Mouse (Mus musculus): ENCODE results near the gene Tomm6. TPM values are rescaled to one million over a fixed set of nuclear protein-coding genes. Genes with fewer than 3 reads are reported as not detected.

Tomm6 gene
- polyA plus RNA-seq, 1 experiment: 232 TPM

DNA sequence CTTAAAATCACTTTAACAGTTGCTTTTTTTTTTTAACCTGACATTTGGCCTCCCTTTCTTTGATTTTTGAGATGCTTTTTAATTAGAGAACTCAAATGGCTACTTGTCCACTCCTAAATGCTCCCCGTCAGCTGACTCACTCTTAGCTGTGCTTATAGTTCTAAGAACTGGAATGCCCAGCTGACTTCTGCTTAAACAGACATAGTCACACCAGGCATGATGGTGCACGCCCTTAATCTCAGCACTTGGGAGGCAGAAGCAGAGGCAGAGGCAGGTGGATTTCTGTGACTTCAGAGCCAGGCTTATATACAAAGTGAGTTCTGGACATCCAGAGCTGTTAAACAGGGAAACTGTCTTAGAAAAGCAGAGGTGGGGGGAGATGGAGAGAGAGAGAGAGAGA lies 36.2 kb downstream of the Tomm6 start:
- H3K4me2 ChIP-seq (ENCODE audit: low read depth): no peak overlapping the region
- H3K36me3 ChIP-seq (ENCODE audit: control insufficient read depth, insufficient read depth): no peaks in the 10 kb centered on the region
- H3K27me3 ChIP-seq (ENCODE audit: control insufficient read depth, insufficient read depth, insufficient read length): no peaks in the 10 kb centered on the region
- TF ChIP-seq MYOD1 (IDR thresholded peaks at IDR 0.05; ENCODE audit: control insufficient read depth in 1 of 3, insufficient read length in 2 of 3, low read depth in 2 of 3): no peak
- no peak for TF ChIP-seq USF1 (IDR thresholded peaks at IDR 0.05; ENCODE audit: low read depth)
- TF ChIP-seq POLR2AphosphoS2 (IDR thresholded peaks at IDR 0.05; ENCODE audit: insufficient read length, low read depth): no peak
- no peak for TF ChIP-seq MAX (IDR thresholded peaks at IDR 0.05; ENCODE audit: low read depth)
- TF ChIP-seq SRF (IDR thresholded peaks at IDR 0.05; ENCODE audit: control insufficient read depth, insufficient read length, low read depth): no peak
- TF ChIP-seq TCF3 (IDR thresholded peaks at IDR 0.05; ENCODE audit: insufficient read length, low read depth): no peak
- no peak for TF ChIP-seq REST (IDR thresholded peaks at IDR 0.05; ENCODE audit: insufficient read depth, insufficient read length)
- TF ChIP-seq CEBPB (IDR thresholded peaks at IDR 0.05; ENCODE audit: insufficient read depth, poor library complexity, severe bottlenecking): no peak
- TF ChIP-seq MYOG (IDR thresholded peaks at IDR 0.05; ENCODE audit: control insufficient read depth in 1 of 3, insufficient read depth in 1 of 3, insufficient read length in 2 of 3, low read depth in 2 of 3): no peak
- no peak for TF ChIP-seq POLR2A (IDR thresholded peaks at IDR 0.05; ENCODE audit: insufficient read length, low read depth)
- TF ChIP-seq TCF12 (IDR thresholded peaks at IDR 0.05; ENCODE audit: insufficient read depth, poor library complexity, severe bottlenecking): no peak
- no peak for TF ChIP-seq E2F4 (IDR thresholded peaks at IDR 0.05; ENCODE audit: insufficient read depth)
- H3K79me2 ChIP-seq (ENCODE audit: control insufficient read depth, insufficient read depth): no peaks in the 10 kb centered on the region
- H3ac ChIP-seq (ENCODE audit: control insufficient read depth, insufficient read length): no peak overlapping the region
- no peak overlapping the region for H3K4me3 ChIP-seq

DNA sequence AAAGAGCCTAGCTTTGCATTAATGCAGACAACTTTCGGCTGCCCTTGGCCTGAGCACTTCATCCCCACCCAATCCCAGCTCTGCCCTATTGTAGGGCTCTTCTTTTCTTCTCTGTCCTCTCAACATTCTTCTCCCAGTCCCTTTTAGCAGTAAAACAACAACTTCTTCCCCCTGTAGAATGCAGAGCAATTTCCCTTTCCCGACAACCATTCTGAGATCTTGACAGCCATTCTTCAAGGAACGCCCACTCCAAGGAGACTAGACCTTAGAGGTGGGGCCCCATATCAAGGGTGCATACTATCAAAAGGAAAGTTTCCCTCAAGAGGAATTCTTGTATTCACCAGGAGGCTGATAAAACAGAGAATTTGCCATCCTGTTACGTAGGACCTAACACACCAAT lies 39.2 kb downstream of the Tomm6 start:
- no peaks in the 10 kb centered on the region for H3K79me2 ChIP-seq (ENCODE audit: control insufficient read depth, insufficient read depth)
- TF ChIP-seq TCF3 (IDR thresholded peaks at IDR 0.05; ENCODE audit: insufficient read length, low read depth) (no peak), POLR2AphosphoS2 (IDR thresholded peaks at IDR 0.05; ENCODE audit: insufficient read length, low read depth) (no peak), MYOD1 (IDR thresholded peaks at IDR 0.05; ENCODE audit: control insufficient read depth in 1 of 3, insufficient read length in 2 of 3, low read depth in 2 of 3) (no peak), E2F4 (IDR thresholded peaks at IDR 0.05; ENCODE audit: insufficient read depth) (no peak), CEBPB (IDR thresholded peaks at IDR 0.05; ENCODE audit: insufficient read depth, poor library complexity, severe bottlenecking) (no peak), TCF12 (IDR thresholded peaks at IDR 0.05; ENCODE audit: insufficient read depth, poor library complexity, severe bottlenecking) (no peak), SRF (IDR thresholded peaks at IDR 0.05; ENCODE audit: control insufficient read depth, insufficient read length, low read depth) (no peak), POLR2A (IDR thresholded peaks at IDR 0.05; ENCODE audit: insufficient read length, low read depth) (no peak), REST (IDR thresholded peaks at IDR 0.05; ENCODE audit: insufficient read depth, insufficient read length) (no peak), USF1 (IDR thresholded peaks at IDR 0.05; ENCODE audit: low read depth) (no peak), MAX (IDR thresholded peaks at IDR 0.05; ENCODE audit: low read depth) (no peak), MYOG (IDR thresholded peaks at IDR 0.05; ENCODE audit: control insufficient read depth in 1 of 3, insufficient read depth in 1 of 3, insufficient read length in 2 of 3, low read depth in 2 of 3) (no peak)
- no peak overlapping the region for H3K4me3 ChIP-seq
- H3K27me3 ChIP-seq (ENCODE audit: control insufficient read depth, insufficient read depth, insufficient read length): no peaks in the 10 kb centered on the region
- no peak overlapping the region for H3K4me2 ChIP-seq (ENCODE audit: low read depth)
- no peaks in the 10 kb centered on the region for H3K36me3 ChIP-seq (ENCODE audit: control insufficient read depth, insufficient read depth)
- H3ac ChIP-seq (ENCODE audit: control insufficient read depth, insufficient read length): no peak overlapping the region

DNA sequence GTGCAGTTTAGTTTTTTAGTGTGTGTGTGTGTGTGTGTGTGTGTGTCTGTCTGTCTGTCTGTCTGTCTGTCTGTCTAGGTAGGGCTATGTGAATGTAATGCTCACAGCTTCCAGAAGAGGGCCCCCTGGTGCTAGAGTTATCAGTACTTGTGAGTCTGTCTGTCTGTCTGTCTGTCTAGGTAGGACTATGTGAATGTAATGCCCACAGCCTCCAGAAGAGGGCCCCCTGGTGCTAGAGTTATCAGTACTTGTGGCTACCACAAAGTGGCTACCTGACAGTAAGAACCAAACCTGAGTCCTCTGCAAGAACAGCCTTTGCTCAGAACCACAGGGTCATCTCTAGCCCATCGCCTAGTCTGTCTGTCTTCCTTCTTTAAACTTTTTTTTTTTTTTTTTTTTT lies 41.5 kb downstream of the Tomm6 start:
- H3K4me2 ChIP-seq (ENCODE audit: low read depth): no peak overlapping the region
- H3K36me3 ChIP-seq (ENCODE audit: control insufficient read depth, insufficient read depth): no peaks in the 10 kb centered on the region

GRCm38 (mm10) chr17:47642992-47643391 lies 45.2 kb downstream of the Tomm6 start:
- no peak for TF ChIP-seq CEBPB (IDR thresholded peaks at IDR 0.05; ENCODE audit: insufficient read depth, poor library complexity, severe bottlenecking)
- no peak for TF ChIP-seq POLR2A (IDR thresholded peaks at IDR 0.05; ENCODE audit: insufficient read length, low read depth)
- no peak for TF ChIP-seq USF1 (IDR thresholded peaks at IDR 0.05; ENCODE audit: low read depth)
- TF ChIP-seq POLR2AphosphoS2 (IDR thresholded peaks at IDR 0.05; ENCODE audit: insufficient read length, low read depth): no peak
- TF ChIP-seq SRF (IDR thresholded peaks at IDR 0.05; ENCODE audit: control insufficient read depth, insufficient read length, low read depth): no peak
- no peak for TF ChIP-seq MYOG (IDR thresholded peaks at IDR 0.05; ENCODE audit: control insufficient read depth in 1 of 3, insufficient read depth in 1 of 3, insufficient read length in 2 of 3, low read depth in 2 of 3)
- TF ChIP-seq TCF12 (IDR thresholded peaks at IDR 0.05; ENCODE audit: insufficient read depth, poor library complexity, severe bottlenecking): no peak
- TF ChIP-seq MYOD1 (IDR thresholded peaks at IDR 0.05; ENCODE audit: control insufficient read depth in 1 of 3, insufficient read length in 2 of 3, low read depth in 2 of 3): no peak
- TF ChIP-seq REST (IDR thresholded peaks at IDR 0.05; ENCODE audit: insufficient read depth, insufficient read length): no peak
- no peak for TF ChIP-seq TCF3 (IDR thresholded peaks at IDR 0.05; ENCODE audit: insufficient read length, low read depth)
- no peak for TF ChIP-seq E2F4 (IDR thresholded peaks at IDR 0.05; ENCODE audit: insufficient read depth)
- no peak for TF ChIP-seq MAX (IDR thresholded peaks at IDR 0.05; ENCODE audit: low read depth)
- Histone ChIP-seq H3ac (ENCODE audit: control insufficient read depth, insufficient read length) (no peak overlapping the region), H3K4me2 (ENCODE audit: low read depth) (no peak overlapping the region)

More for the DNA sequence above, 41.5 kb downstream of the Tomm6 start:
- Histone ChIP-seq H3K4me3 (no peak overlapping the region), H3ac (ENCODE audit: control insufficient read depth, insufficient read length) (no peak overlapping the region), H3K27me3 (ENCODE audit: control insufficient read depth, insufficient read depth, insufficient read length) (no peaks in the 10 kb centered on the region), H3K79me2 (ENCODE audit: control insufficient read depth, insufficient read depth) (no peaks in the 10 kb centered on the region)
- TF ChIP-seq MYOG (IDR thresholded peaks at IDR 0.05; ENCODE audit: control insufficient read depth in 1 of 3, insufficient read depth in 1 of 3, insufficient read length in 2 of 3, low read depth in 2 of 3) (no peak), USF1 (IDR thresholded peaks at IDR 0.05; ENCODE audit: low read depth) (no peak), POLR2A (IDR thresholded peaks at IDR 0.05; ENCODE audit: insufficient read length, low read depth) (no peak), TCF12 (IDR thresholded peaks at IDR 0.05; ENCODE audit: insufficient read depth, poor library complexity, severe bottlenecking) (no peak), MYOD1 (IDR thresholded peaks at IDR 0.05; ENCODE audit: control insufficient read depth in 1 of 3, insufficient read length in 2 of 3, low read depth in 2 of 3) (no peak), POLR2AphosphoS2 (IDR thresholded peaks at IDR 0.05; ENCODE audit: insufficient read length, low read depth) (no peak), CEBPB (IDR thresholded peaks at IDR 0.05; ENCODE audit: insufficient read depth, poor library complexity, severe bottlenecking) (no peak), TCF3 (IDR thresholded peaks at IDR 0.05; ENCODE audit: insufficient read length, low read depth) (no peak), REST (IDR thresholded peaks at IDR 0.05; ENCODE audit: insufficient read depth, insufficient read length) (no peak), SRF (IDR thresholded peaks at IDR 0.05; ENCODE audit: control insufficient read depth, insufficient read length, low read depth) (no peak), E2F4 (IDR thresholded peaks at IDR 0.05; ENCODE audit: insufficient read depth) (no peak), MAX (IDR thresholded peaks at IDR 0.05; ENCODE audit: low read depth) (no peak)

More at GRCm38 (mm10) chr17:47642992-47643391, 45.2 kb downstream of the Tomm6 start:
- H3K36me3 ChIP-seq (ENCODE audit: control insufficient read depth, insufficient read depth): no peaks in the 10 kb centered on the region
- H3K79me2 ChIP-seq (ENCODE audit: control insufficient read depth, insufficient read depth): no peaks in the 10 kb centered on the region
- H3K4me3 ChIP-seq: no peak overlapping the region
- no peaks in the 10 kb centered on the region for H3K27me3 ChIP-seq (ENCODE audit: control insufficient read depth, insufficient read depth, insufficient read length)

Other genes with a start within 250 kb of the Tomm6 start
- gene Taf8, start 186.1 kb downstream of the Tomm6 start, polyA plus RNA-seq (2012; fragmentation: generic; extraction: Trizol): 13.4 TPM
- gene Ccnd3, start 183.3 kb downstream of the Tomm6 start, polyA plus RNA-seq (2012; fragmentation: generic; extraction: Trizol): 858 TPM
- gene Bysl, start 76.9 kb downstream of the Tomm6 start, polyA plus RNA-seq (2012; fragmentation: generic; extraction: Trizol): 41.0 TPM
- 33.4 TPM for gene Med20, start 76.8 kb downstream of the Tomm6 start, polyA plus RNA-seq (2012; fragmentation: generic; extraction: Trizol)
- gene Gm20517, start 76.8 kb downstream of the Tomm6 start, polyA plus RNA-seq (2012; fragmentation: generic; extraction: Trizol): 1.5 TPM
- 2.5 TPM for gene Usp49, start 57.7 kb downstream of the Tomm6 start, polyA plus RNA-seq (2012; fragmentation: generic; extraction: Trizol)
- gene Frs3, start 644 bp upstream of the Tomm6 start, polyA plus RNA-seq (2012; fragmentation: generic; extraction: Trizol): 3.4 TPM
- gene Gm21981, start 6.1 kb upstream of the Tomm6 start, polyA plus RNA-seq (2012; fragmentation: generic; extraction: Trizol): 1.3 TPM
- gene Prickle4, start 6.3 kb upstream of the Tomm6 start, polyA plus RNA-seq (2012; fragmentation: generic; extraction: Trizol): 0.32 TPM
- not detected for gene Pgc, start 38.5 kb upstream of the Tomm6 start, polyA plus RNA-seq (2012; fragmentation: generic; extraction: Trizol)
- gene Tfeb, start 48.6 kb upstream of the Tomm6 start, polyA plus RNA-seq (2012; fragmentation: generic; extraction: Trizol): 16.5 TPM
- gene Mdfi, start 146.3 kb upstream of the Tomm6 start, polyA plus RNA-seq (2012; fragmentation: generic; extraction: Trizol): 1.1 TPM
- gene Foxp4, start 236.3 kb upstream of the Tomm6 start, polyA plus RNA-seq (2012; fragmentation: generic; extraction: Trizol): 24.7 TPM